Mouse (Mus musculus) c-Kit-negative CD71-positive TER-119-positive erythroid progenitor cells, embryonic 14.5 days (primary cell): ENCODE measurements around the gene Ptprs.

ENCODE experiments used
- DNase-seq: peaks from one replicate; pipeline ENCODE4 v3.0.0-alpha.2; 2013; ENCODE audit warnings: low read depth, low spot score

Ptprs gene

DNA sequence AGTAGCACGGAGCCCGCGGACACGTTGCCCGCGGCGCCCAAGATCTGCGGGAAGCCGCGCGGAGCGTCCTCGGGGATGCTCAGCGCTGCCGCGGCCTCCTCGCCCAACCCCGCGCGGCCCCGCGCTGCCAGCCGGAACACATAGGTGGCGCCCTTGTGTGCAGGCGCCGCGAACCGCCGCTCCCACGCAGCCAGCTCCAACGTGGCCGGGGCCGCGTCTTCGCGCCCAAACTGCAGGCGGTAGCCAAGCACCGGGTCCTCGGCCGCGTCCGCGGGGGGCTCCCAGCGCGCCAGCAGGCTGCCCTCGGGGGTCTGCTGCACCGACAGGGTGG, 50.7 kb downstream of the Ptprs start:
- DNase-seq: no peak

DNA sequence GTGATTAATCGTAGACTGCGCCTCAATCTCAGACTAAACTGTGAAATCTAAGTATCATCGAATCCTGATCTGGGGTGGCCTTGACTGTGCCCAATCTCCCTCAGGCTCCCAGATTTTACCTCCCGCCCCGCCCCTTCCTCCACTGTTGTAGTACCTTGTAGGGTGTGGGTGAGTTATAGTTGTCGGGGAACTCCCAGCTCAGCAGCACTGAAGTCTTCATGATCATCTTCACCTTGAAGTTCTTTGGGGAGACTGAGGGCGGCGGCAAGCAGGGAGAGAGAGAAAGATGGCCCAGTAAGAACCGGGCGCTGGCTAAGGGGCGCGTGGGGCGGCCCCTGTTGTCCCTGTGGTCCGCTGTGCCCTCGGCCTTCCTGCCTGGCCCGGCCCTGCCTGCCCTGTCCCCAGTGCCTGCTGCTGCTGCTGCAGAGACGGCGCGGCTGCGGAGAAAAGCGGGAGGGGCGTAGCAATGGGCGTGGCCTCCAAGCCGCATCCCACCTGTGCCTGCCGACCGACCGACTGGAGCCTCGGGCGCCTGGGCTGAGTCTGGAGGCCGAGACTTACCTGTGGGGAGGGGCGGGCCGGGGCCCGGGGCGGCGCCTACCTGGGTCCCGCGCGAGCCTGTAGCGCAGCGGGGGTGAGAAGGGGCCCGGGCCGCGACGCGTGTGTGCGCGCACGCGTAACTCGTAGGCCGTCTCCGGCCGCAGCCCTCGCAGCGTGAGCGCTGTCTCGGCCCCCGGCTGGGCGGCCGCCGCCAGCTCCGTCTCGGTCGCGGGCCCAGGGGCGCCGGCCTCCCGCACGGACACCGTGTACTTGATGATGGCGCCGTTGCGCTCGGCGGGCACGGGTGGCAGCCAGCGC, 51.3 kb downstream of the Ptprs start:
- DNase-seq: no peak

DNA sequence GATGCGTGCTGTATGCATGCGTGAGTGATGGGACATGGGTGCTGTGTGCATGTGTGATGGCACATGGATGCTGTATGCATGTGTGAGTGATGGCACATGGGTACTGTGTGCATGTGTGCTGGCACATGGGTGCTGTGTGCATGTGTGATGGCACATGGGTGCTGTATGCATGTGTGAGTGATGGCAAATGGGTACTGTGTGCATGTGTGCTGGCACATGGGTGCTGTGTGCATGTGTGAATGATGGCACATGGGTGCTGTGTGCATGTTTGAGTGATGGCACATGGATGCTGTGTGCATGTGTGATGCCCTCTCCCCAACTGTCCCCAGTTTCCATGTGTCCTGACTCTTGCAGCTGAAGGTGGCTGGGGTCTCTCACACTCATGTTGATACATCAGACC, 56.3 kb downstream of the Ptprs start:
- DNase-seq: no peak

DNA sequence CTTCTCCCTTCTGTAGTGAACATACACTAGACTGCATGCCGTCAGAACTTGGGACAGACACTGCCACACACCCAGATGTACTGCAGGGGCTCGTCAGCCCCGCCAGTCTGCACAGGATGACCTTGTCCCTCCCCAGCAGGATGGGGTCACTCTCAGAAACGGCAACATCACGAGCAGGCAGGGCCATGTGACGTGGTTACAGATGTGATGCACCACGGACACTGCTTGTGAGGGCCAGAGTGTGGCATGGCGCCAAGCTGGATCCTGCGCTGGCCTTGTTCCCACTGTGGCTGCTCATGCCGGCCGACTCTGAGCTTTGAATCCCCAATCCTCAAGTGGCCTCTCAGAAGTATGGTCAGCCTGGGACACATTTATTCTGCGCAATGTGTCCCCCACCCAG, 58.0 kb downstream of the Ptprs start:
- no peak for DNase-seq

DNA sequence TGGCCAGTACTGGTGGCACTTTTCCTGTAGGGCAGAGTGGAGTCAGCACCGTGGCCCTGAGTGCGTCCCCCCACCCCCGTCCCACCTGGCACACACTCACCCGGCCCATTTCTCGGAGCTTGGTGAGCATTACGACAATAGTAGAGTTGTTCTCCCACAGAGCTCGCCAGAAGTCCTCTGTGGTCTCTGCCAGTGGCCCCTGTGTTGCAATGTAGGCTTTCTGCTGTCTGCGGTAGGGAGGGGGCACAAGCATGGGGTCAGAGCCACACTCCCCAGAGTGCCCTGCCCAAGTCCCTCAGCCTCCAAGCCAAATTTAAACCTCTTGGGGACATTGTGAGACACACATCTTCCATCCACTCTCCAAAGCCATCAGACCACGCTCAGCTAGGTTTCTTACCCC, 61.5 kb downstream of the Ptprs start:
- no peak for DNase-seq

DNA sequence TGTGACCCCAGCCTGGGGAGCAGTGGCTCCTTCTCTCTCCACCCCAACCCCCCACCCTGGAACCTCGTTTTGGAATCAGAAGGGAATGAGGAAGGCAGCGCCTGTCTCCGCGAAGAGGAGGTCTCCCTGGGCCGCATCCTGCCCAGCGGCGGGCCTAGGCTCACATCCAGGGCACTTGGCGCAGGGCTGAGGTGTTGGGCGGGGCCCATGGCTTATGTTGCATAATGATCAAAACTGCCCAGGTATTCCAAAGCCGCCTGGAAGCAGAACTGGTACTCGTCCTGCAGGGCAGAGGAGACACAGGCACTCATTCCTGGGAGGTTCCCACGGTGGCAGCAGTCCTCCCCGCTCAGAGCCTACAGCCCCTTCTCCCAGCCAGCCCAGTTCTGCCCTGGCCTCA, 63.2 kb downstream of the Ptprs start:
- DNase-seq: no peak

DNA sequence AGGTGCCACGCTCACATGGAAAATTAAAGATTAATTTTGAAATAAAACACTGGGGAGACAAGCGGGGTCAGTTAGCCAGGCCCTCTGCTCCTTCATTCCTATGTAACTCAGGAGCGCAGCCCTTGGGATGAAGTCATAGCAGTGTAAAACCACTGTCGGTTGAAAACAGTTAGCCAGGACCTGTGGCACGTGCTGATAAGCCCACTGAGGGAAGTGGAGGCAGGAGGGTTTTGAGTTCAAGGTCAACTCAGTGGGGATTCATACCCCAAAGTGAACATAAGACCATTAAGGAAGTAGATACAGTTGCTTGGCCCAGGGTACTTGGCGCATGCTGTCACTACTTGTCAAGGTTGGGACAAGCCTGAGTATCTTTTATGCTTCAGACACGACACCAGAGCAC, 64.8 kb downstream of the Ptprs start:
- no peak for DNase-seq

DNA sequence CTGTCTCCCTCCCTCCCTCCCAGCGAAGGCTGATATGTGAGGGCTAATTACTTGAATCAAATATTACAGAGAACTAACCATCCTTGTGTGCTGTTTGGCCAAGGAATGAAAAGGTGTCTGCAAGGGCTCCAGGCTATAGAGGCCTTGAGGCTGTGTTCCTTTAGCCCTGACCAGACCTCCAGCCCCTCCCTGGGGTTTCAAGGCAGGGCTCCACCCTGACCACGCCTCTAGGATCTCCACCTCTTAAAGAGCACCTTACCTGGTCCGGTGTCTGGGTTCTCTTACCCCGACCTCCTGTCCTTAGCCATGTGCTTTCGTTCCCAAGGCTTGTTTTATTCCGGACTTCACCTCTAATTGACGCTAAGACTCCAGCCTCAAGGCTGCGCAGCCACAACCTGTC, 66.5 kb downstream of the Ptprs start:
- no peak for DNase-seq

DNA sequence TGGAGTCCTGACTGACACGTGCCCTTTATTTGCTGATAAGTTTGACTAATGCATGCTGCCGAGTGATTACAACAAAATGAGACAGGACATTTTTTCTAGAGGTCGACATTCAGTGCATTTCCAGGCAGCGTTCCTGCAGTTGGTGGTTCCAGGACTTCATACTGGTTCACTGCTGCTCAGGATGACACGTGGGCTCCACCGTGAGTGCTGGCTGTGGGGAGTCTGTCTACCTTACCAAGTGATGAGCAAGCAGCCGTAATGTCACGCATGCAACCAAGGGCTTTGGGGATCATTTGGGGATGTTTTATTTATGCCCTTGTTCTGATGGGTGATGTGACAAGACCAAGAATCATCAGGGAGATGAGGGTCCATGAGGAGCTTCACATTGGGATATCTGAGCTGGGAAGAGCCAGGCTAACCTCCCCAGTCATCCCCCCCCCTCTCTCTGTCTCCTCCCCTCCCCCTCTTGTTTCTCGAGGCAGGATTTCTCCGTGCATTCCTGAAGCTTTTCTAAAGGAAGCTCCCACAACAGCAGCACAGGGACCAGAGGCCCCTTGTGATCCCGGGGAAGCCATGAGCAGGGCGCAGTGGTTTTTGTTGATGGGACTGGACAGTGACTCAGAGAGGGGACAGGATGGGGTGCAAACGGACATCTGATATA, 67.2 kb downstream of the Ptprs start:
- DNase-seq: no peak

DNA sequence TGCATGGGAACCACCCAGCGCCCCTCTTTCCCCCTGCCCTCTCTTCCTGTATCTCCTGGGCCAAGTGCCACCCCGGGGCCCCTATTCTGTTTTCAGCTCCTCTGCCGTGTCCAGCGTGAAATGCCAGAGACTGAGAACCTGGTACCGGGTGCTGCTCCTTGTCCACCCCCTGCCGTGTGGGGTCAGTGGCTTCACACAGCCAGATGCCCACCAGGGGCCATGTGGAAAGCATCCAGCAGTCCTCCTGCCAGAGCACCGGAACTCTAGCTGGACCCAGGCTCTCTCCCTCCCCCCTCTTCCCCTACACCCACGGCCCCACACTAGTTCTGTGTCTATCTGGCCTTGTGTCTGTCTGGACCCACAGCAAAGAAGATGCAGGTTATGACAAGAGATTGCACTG, 68.9 kb downstream of the Ptprs start:
- DNase-seq: no peak

DNA sequence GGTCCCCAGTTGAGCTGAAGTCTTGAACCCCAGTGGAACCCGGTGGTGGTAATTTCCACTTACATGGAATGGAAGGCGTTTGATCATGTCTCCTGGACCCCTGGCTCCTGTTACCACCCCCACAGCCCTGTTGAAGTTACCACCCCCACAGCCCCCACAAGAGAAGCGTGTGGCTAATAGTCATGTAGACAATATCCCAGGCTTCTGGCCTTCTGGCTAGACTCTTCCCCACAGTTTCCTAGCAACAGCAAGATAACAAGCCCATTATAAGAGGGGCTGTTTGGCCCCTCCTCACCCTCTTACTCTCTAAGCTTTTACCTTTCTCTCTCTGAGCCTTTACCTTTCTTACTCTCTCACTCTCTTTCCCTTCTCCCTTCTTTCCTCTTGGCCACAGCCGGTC, 69.4 kb downstream of the Ptprs start:
- DNase-seq: no peak

DNA sequence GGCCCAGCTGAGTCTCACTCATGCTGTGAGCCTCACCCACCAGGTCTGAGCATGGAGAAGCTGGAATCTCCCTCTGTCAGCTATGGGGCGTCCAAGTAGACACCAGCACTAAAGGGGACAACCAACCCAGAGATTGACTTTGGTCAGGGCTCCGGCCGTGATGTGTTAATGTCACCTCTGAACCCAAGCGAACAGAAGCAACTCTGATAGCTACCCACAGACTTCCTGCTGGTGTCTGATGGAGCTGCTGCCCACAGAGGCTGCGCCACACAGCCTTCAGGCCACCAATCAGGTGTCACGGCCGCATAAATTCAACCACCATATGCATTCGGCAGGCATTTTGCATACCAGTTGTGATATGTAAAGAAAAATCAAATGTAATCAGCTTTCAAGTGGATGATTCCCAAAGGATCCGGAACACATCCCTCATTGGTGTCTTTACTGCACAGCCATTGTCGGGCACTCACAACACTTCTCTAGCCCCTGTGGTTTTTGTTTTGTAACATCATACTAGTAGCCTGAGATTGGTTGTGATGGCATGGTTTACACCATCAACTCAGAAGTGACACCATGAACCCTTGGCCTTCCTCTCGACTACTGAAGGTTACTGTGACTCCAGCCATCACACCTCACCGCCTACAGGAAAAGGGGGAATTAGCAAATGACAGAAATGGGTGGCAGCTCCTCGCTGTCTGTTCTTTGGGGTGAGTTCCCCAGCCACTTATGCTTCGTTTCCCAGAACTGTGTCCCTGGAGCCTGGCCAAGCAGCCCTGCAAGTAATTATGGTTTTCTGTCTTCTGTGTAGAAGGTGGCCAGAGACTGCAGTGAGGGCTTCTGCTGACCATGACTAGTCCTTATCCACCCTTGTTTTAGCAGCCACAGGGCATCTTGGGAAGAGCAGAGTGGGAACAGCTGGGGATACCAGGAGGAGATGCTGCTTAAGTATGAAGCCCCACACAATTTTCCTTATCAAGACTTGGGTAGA, 70.1 kb downstream of the Ptprs start:
- DNase-seq: no peak

DNA sequence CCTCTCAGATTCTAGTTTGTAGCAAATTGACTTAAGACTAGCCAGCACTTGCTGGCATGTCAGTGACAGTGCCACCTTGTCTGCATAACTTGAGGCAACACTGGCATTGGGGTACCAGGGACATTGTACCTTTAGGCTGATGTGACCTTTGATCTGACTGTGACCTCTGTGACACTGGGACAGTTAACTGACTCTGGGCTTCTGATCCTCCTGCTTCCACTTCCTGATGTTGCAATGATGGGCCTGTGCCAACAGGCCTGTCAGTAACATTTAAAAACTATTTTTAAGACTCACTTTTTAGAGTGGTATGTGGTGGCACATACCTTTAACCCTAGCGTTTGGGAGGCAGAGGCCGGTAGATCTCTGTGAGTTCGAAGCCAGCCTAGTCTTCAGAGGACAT, 70.9 kb downstream of the Ptprs start:
- no peak for DNase-seq

DNA sequence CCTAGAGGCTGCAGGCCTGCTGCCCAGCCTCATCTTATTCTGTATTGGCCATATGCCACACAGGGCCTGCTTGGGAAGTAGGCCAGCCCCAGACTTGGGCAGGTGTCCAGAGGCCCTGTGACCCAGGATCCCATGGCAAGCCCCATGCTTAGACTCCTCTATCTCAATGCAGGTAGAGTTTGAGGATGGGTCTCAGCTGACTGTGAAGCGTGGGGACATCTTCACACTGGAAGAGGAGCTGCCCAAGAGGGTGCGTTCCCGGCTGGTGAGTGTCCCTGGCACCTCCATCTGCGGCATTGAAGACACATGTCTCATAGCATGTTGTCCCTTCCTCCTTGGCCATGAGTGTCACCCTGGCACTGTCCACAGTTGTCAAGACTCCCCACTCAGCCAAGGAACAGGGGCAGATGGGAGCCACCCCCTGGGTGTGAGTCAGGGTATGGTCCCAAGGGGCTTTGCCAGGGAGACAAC, 75.2 kb downstream of the Ptprs start:
- DNase-seq: no peak

DNA sequence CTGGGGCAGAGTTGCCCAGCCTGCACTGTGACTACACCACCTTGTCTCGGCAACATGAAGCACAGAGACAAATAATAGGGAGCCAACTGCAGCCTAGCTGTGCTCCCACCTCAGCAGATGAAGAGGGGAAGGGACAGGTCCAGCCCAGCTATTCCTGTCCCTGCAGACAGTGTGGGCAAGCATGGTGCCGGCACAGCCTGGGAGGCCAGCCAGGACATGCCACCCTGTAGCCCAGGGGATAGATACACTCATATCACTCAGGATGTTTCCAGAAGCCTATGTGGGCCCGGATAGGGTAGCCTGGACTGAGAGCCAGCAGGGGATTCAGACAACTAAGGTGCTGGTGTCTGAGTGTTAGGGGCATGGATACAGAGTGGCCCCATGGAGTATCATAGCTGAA, 76.1 kb downstream of the Ptprs start:
- DNase-seq: no peak

DNA sequence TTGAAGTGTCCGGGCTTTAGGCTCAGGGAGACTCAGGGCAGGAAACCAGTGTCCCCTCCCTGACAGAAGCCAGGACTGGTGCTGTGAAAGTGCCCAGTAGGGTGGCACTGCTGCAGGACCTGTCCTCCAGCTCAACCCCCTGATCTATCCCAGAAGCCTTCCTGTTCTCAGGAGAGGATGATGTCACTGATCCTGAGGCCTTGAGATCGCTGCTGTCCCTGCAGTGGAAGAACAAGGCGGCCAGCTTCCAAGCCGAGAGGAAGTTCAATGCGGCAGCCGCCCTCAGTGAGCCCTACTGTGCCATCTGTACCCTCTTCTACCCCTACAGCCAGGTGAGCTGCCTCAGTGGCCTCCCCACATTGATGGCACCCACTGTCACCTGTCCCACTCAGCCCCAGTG, 80.2 kb downstream of the Ptprs start:
- DNase-seq: no peak

DNA sequence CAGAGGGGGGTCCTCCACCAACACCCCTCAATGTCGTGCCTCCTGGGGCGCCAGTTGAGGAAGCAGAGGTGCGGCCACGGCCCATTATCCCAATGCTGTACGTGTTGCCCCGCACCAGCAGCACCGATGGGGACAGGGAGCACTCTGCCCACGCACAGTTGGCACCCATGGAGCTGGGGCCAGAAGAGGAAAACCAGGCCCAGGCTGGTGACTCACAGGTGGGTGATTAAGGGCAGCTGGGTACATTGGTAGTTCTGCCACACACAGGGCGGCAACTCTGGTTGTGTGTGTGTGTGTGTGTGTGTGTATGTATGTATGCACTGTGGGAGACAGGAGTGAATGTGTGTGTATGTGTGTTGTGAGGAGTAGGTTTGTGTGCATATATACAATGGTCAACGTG, 82.4 kb downstream of the Ptprs start:
- DNase-seq: no peak

DNA sequence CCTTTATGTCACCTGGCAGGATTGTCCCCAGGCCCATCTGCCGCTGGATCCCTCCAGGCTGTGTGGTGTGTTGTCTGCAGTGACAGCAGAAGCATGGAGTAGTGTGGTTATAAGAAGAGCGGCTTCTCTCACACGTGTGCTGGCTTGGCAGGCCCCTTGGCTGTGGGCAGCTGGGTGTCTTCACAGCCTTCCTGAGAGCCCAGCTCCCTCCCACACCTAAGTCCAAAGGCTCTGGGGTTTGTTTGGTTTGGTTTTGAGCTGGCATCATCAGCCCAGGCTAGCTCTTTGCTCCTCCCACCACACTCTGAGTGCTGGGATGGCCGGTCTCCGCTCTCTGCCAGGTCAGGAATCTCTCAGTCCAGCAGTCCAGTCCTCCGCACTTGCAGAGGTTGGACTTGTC, 83.0 kb downstream of the Ptprs start:
- no peak for DNase-seq

DNA sequence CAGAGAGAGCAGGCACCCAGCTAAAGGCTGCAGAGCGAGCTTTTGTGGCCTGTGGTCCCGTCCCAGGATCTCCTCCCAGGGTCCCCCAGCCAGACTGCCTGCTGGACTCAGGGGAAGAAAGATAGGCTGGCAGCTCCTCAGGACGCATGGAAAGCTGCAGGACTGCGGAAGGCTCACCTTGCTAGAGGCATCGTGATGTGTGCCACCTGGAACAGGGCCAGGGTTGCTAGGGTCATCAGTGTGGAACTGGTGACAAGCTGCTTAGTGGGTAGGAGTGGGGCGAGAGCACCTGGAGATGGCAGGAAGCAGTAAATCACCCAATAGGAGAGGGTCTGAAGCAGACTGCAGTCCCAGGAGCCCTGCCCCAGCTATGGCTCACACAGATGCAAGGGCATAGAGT, 88.7 kb downstream of the Ptprs start:
- no peak for DNase-seq

DNA sequence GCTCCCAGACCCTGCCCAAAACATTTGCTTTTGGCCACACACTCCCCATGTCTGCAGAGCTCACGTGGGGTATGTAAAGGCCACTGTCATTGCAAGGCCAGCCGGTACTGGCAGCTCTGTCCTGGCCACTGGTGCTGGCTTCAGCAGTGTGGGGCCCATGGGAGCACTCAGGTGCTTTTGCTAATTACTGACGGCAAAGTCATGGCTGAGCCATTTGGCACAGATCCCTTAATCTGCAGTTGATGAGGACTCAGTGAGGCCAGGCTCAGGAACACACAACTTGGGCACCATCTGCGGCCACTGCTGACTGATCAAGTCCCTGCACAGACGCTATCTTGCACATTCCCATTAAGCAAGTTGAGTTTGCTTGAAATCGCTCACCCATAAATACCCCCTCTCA, 91.4 kb downstream of the Ptprs start:
- no peak for DNase-seq

DNA sequence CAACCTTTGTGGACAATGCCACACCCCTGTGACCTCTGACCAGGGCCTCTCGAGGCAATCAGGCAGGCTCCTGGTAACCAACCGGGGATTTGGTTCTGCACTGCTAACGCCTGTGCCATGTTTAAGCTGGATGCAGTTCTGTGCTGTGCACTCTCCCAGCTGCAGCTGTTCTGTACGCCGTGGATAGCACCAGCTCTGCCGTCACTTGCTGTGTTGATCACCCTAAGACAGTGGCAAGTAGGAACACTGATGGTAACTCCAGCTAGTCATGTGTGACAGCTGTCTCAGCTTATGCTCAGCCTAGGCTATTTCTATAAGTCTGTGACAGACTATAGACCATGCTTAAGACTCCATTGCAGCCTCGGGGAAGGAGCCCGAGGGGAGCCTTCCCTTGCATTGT, 93.3 kb downstream of the Ptprs start:
- no peak for DNase-seq

DNA sequence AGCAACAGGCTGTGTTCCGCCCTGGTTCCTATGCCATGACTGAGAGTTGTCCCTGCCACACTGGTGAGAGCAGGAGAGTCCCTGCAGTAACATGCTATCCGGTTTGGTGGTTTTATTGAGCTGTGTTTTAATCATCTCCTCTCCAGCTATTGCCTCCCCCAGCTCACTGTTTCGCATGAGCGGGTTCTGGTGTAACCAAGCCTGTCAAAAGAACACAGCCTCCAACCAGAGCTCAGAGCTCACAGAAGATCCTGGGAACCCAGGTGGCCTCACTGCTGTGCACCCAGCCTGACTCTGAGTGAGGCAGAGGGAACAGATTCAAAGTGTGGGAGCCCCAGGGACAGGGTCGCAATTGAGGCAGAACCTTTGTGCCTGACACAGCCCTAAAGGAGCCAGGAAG, 95.1 kb downstream of the Ptprs start:
- no peak for DNase-seq
